Mouse (Mus musculus): ENCODE measurements around the gene Trip6.
A peak's percentile ranks its signal among the peaks of the same experiment; 100 is the strongest.

Gene Trip6

GRCm38 (mm10) chr5:137338256-137338655, 24.1 kb upstream of the Trip6 start:
- DNase-seq: peak; percentile 94

- DNase-seq: no peak
Observed at GRCm38 (mm10) chr5:137337190-137337589, 23.0 kb upstream of the Trip6 start.

GRCm38 (mm10) chr5:137335066-137335465, 20.9 kb upstream of the Trip6 start:
- DNase-seq: no peak

- DNase-seq: no peak
Observed at GRCm38 (mm10) chr5:137334317-137334716, 20.1 kb upstream of the Trip6 start.

GRCm38 (mm10) chr5:137333512-137334174, 19.4 kb upstream of the Trip6 start, which contains the start of gene Slc12a9:
Slc12a9 (minus strand) TSS chr5:137333597.
- peak; percentile 95 for DNase-seq

GRCm38 (mm10) chr5:137332857-137333511, 18.8 kb upstream of the Trip6 start:
- peak; percentile 34 for DNase-seq

- DNase-seq: no peak
Observed at GRCm38 (mm10) chr5:137330910-137331309, 16.7 kb upstream of the Trip6 start.

GRCm38 (mm10) chr5:137320996-137321395, 6.8 kb upstream of the Trip6 start:
- no peak for DNase-seq

- DNase-seq: no peak
Observed at GRCm38 (mm10) chr5:137318570-137318969, 4.4 kb upstream of the Trip6 start.

- DNase-seq: no peak
Observed at GRCm38 (mm10) chr5:137317361-137317760, 3.2 kb upstream of the Trip6 start.

GRCm38 (mm10) chr5:137315084-137315903, 1.1 kb upstream of the Trip6 start:
- peak; percentile 38 for DNase-seq

GRCm38 (mm10) chr5:137313466-137314192, 575 bp downstream of the Trip6 start:
- no peak for DNase-seq

GRCm38 (mm10) chr5:137308356-137308755, 5.8 kb downstream of the Trip6 start:
- peak; percentile 22 for DNase-seq

GRCm38 (mm10) chr5:137307071-137307912, 6.9 kb downstream of the Trip6 start, which contains the start of gene Srrt:
Srrt (minus strand) TSS chr5:137307674.
- DNase-seq: peak; percentile 92

- DNase-seq: no peak
Observed at GRCm38 (mm10) chr5:137306439-137307005, 7.7 kb downstream of the Trip6 start.

- DNase-seq: no peak
Observed at GRCm38 (mm10) chr5:137305822-137306221, 8.4 kb downstream of the Trip6 start.

GRCm38 (mm10) chr5:137304816-137305215, 9.4 kb downstream of the Trip6 start:
- no peak for DNase-seq

- no peak for DNase-seq
Observed at GRCm38 (mm10) chr5:137304165-137304564, 10.0 kb downstream of the Trip6 start.

- no peak for DNase-seq
Observed at GRCm38 (mm10) chr5:137303609-137304008, 10.6 kb downstream of the Trip6 start.

- DNase-seq: peak; percentile 44
Observed at GRCm38 (mm10) chr5:137301253-137301652, 13.0 kb downstream of the Trip6 start.

- no peak for DNase-seq
Observed at GRCm38 (mm10) chr5:137299240-137299639, 15.0 kb downstream of the Trip6 start.

All from cerebellum, adult 9-11 months (tissue).